Mouse (Mus musculus): ENCODE data around the gene Ssx2ip. TPM values are rescaled to one million over a fixed set of nuclear protein-coding genes. Genes with fewer than 3 reads are reported as not detected.

Ssx2ip gene
- 23.7 and 24.2 TPM in 2 replicates for polyA plus RNA-seq (2015; fragmentation: Nextera tagmentation; extraction: Ambion mirVana)

DNA sequence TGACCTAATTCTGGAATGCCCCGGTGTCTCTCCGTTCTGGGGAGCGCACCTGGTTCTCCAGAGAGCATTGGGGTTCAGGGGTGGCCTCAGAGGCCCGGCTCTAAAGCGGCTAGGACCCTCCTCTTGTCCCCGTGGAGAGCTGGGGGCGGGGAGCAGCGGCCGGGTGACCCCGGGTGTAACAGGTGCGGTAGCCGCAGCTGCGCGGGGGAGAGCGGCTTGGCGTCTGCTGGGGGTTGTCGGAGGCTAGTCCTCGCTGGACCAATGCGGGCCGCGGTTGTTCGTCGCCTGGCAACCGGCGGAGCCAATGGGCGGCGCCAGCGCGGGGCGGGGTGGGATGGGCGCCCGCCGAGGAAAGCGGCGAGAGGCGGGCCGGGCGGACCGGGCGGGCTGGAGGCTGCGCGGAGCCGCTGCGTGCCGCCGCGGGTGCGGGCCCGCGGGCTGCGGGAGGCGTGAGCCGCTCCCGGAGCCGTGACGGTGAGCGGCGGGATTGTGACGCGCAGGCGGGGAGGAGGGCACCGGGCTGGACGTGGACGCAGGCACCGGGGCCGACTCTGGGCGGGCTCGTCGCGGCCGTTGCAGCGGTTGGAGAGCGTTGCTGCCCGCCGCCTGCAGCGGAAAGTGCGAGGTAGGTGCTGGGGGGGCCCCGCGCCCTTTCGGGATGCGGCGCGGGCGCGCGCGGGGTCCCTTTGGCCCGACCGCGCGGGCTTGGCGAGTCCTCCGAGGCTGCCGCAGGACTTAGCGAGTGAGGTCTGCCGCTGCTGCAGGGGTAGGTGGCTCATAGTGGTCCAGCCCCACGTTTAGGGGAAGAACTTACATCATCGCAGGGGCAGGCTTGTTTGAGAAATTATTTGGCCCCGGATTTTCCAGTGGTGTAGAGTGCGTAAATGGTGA, at the start of gene Ssx2ip:
Gene Ssx2ip (plus strand): TSS at position 332 of the 891 bp plus-strand sequence.
- ATAC-seq (replicated peaks; ENCODE audit: low FRiP score): peak; percentile 98
- Histone ChIP-seq H3K4me2 (peak within 1 kb of the TSS; percentile 94), H3K36me3 (no peaks in the 10 kb centered on the region), H3K9ac (peak within 1 kb of the TSS; percentile 94), H3K27ac (peak within 1 kb of the TSS; percentile 78), H3K27me3 (no peaks in the 10 kb centered on the region), H3K4me1 (peaks cover 36% of the 10 kb centered on the region), H3K4me3 (replicated peaks) (peak within 1 kb of the TSS; percentile 94), H3K9me3 (replicated peaks) (peaks cover 5% of the 10 kb centered on the region; the same call in 1 of the 2 replicates)
- under 1% methylated on average over 100 of the region's 100 CpGs for WGBS

GRCm38 (mm10) chr3:146355146-146355545, 49.3 kb upstream of the Ssx2ip start:
- Histone ChIP-seq H3K4me3 (replicated peaks) (no peak overlapping the region), H3K4me1 (no peaks in the 10 kb centered on the region), H3K9me3 (replicated peaks) (no peaks in the 10 kb centered on the region), H3K4me2 (no peak overlapping the region), H3K9ac (no peak overlapping the region), H3K36me3 (no peaks in the 10 kb centered on the region), H3K27me3 (no peaks in the 10 kb centered on the region), H3K27ac (no peak overlapping the region)
- ATAC-seq (replicated peaks; ENCODE audit: low FRiP score): no peak
- 60% methylated on average over 3 of the region's 3 CpGs for WGBS

- no peak for ATAC-seq (replicated peaks; ENCODE audit: low FRiP score)
- Histone ChIP-seq H3K9me3 (replicated peaks) (no peaks in the 10 kb centered on the region), H3K27me3 (no peaks in the 10 kb centered on the region)
Observed at GRCm38 (mm10) chr3:146365471-146365870, 39.0 kb upstream of the Ssx2ip start.

GRCm38 (mm10) chr3:146367058-146367457, 37.4 kb upstream of the Ssx2ip start:
- H3K36me3 ChIP-seq: no peaks in the 10 kb centered on the region
- no peaks in the 10 kb centered on the region for H3K4me1 ChIP-seq
- no peaks in the 10 kb centered on the region for H3K9me3 ChIP-seq (replicated peaks)
- no peaks in the 10 kb centered on the region for H3K27me3 ChIP-seq
- no peak overlapping the region for H3K9ac ChIP-seq
- 92% methylated on average over 2 of the region's 2 CpGs for WGBS
- ATAC-seq (replicated peaks; ENCODE audit: low FRiP score): no peak
- no peak overlapping the region for H3K4me3 ChIP-seq (replicated peaks)
- no peak overlapping the region for H3K4me2 ChIP-seq
- no peak overlapping the region for H3K27ac ChIP-seq

More at GRCm38 (mm10) chr3:146365471-146365870, 39.0 kb upstream of the Ssx2ip start:
- H3K9ac ChIP-seq: no peak overlapping the region
- H3K4me1 ChIP-seq: no peaks in the 10 kb centered on the region
- WGBS: 89% methylated on average over 9 of the region's 9 CpGs
- no peak overlapping the region for H3K4me2 ChIP-seq
- H3K27ac ChIP-seq: no peak overlapping the region
- H3K36me3 ChIP-seq: no peaks in the 10 kb centered on the region
- no peak overlapping the region for H3K4me3 ChIP-seq (replicated peaks)

DNA sequence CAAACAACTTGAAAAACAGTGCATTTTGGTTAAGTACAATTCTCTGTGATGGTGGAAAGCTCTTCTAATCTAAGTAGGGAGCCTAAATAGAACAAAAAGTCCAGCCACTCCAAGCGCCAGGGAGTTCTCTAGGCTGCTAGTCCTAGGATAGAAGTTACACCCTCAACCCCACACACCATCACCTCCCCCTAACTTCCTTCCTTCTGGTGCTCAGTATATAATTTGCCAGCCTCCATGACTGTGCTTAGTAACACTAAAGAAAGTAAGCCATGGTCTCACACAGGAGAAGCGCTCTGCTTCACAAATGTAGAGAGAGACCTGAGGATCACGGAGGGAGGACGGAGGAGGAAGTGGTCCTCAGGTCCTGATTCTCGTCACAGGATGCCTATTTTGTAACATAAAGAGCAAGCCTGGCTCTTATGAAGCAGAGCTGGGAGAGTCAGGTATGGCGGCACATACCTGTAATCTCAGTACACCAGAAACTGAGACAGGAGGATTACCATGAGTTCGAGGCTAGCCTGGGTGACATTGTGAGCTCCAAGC, 33.8 kb upstream of the Ssx2ip start:
- ATAC-seq (replicated peaks; ENCODE audit: low FRiP score): no peak
- WGBS: 93% methylated on average over 7 of the region's 7 CpGs
- H3K27me3 ChIP-seq: no peaks in the 10 kb centered on the region
- H3K4me1 ChIP-seq: 0 out of 2 replicates have a peak, but pooled peaks cover 2% of the 10 kb centered on the region
- H3K4me3 ChIP-seq (replicated peaks): no peak overlapping the region
- no peak overlapping the region for H3K4me2 ChIP-seq
- no peak overlapping the region for H3K9ac ChIP-seq
- no peaks in the 10 kb centered on the region for H3K36me3 ChIP-seq
- H3K27ac ChIP-seq: no peak overlapping the region
- H3K9me3 ChIP-seq (replicated peaks): no peaks in the 10 kb centered on the region

DNA sequence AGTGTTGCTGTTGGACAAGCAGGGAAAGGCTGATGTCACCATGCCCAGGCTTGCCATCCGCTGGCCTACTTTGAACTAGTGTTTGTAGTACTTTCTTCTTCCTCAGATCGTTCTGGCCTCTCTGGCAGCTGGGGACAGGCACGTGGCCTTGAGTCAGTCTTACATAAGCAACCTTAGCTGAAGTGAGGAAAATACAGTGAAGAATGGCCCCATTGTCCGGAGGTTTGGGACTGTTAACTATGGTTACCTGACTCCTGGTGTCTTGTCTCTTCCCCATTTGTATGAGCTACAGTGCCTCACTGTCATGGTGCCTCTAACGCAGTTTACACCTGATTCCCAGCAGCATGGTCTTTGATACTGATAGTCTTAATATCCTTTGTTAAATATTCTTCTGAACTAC, 33.2 kb upstream of the Ssx2ip start:
- H3K27ac ChIP-seq: no peak overlapping the region
- no peaks in the 10 kb centered on the region for H3K36me3 ChIP-seq
- H3K27me3 ChIP-seq: no peaks in the 10 kb centered on the region
- no peaks in the 10 kb centered on the region for H3K9me3 ChIP-seq (replicated peaks)
- H3K9ac ChIP-seq: no peak overlapping the region
- no peak overlapping the region for H3K4me3 ChIP-seq (replicated peaks)
- no peak for ATAC-seq (replicated peaks; ENCODE audit: low FRiP score)
- 82% methylated on average over 5 of the region's 5 CpGs for WGBS
- 0 out of 2 replicates have a peak, but pooled peaks cover 2% of the 10 kb centered on the region for H3K4me1 ChIP-seq
- H3K4me2 ChIP-seq: no peak overlapping the region

DNA sequence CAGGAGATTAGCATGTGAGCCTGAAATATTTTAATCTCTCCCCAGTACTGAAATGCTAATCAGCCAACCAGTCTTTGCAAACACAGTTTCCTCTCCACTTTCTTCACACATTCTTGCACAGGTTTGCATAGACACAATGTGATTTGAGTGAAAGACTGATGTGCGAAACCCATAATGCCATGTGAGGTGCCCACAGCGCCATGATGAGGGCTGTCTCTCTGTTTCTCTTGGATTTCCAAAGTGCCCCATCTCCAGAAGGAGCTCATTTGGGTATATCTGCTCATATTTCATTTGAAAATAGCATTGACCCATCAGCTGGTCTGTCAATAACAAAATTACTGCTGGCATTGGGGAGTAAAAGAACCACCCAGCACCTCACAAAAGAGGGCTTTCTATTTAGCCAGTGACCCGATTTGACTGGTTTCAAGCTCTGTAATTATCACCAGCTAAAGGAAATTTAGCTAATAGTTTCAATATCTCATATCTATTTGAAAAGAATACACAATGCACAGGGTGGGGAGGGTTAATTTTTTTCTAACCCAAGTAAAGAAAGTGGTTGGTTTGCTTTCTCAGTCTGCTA, 29.8 kb upstream of the Ssx2ip start:
- 82% methylated on average over 3 of the region's 3 CpGs for WGBS
- Histone ChIP-seq H3K4me2 (no peak overlapping the region), H3K4me3 (replicated peaks) (no peak overlapping the region), H3K27ac (no peak overlapping the region), H3K27me3 (no peaks in the 10 kb centered on the region), H3K36me3 (no peaks in the 10 kb centered on the region), H3K9ac (no peak overlapping the region), H3K4me1 (0 out of 2 replicates have a peak, but pooled peaks cover 9% of the 10 kb centered on the region), H3K9me3 (replicated peaks) (no peaks in the 10 kb centered on the region)
- no peak for ATAC-seq (replicated peaks; ENCODE audit: low FRiP score)

DNA sequence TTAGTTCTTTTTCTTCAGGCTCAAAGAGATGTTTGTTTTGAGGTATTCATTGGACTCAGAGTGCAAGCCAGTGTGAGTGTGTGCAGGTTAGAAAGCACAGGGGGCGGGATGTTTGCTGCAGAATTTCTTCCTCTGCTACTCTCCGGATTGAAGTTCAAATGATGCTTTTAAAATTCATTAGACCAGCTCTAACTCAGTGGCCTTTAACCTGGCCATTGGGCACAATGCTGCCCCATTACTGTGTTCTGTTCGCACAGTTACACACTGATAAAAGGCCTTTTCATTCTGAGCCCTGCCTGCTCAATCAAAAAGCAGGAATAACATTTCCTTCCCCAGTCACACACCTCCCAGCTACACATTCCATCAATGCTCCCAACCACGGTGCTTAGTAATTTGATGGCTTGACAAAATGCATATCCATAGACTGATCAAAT, 29.2 kb upstream of the Ssx2ip start:
- Histone ChIP-seq H3K27ac (no peak overlapping the region), H3K27me3 (no peaks in the 10 kb centered on the region)

DNA sequence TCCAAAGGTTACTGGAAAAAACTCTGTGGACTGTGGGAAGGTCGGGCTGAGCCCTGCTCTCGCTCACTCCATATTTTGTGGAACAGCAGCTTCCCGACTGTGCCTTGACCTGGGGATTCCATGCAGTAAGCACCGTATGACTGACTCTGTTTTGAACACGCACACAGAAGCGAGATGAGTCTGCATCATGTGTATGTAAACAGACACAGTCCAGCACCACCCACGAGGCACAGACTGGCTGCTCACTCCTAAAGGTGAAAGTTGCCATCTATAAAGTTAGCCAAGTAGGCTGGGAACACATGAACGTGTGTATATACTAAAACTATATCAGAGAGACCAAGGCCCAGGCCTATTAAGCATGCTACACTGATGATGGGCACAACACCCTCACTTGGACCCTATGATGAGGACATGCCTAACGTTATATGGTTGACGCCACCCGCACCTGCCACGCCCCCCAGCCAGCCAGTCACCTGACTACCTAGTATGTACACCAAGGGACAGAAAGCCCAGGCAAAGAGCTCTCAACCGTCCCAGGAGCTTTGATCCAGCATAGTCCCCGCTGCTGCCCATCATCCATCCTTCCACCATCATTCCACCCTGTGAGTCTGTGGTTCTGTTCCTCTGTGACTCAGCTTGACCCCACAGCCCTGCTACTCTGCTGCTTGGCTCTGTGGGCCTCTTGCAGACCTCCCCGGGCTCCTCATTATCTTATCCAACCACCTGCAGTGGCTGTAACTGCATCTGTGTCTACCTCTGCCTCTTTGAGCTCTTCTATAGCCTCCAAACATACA, 27.9 kb upstream of the Ssx2ip start:
- H3K27me3 ChIP-seq: no peaks in the 10 kb centered on the region
- H3K9ac ChIP-seq: no peak overlapping the region
- 0 out of 2 replicates have a peak, but pooled peaks cover 11% of the 10 kb centered on the region for H3K4me1 ChIP-seq
- H3K9me3 ChIP-seq (replicated peaks): no peaks in the 10 kb centered on the region
- 89% methylated on average over 15 of the region's 15 CpGs for WGBS
- peak; percentile 75 for ATAC-seq (replicated peaks; ENCODE audit: low FRiP score)
- no peak overlapping the region for H3K4me2 ChIP-seq
- no peaks in the 10 kb centered on the region for H3K36me3 ChIP-seq
- no peak overlapping the region for H3K4me3 ChIP-seq (replicated peaks)
- no peak overlapping the region for H3K27ac ChIP-seq

More for the DNA sequence above, 29.2 kb upstream of the Ssx2ip start:
- H3K4me2 ChIP-seq: no peak overlapping the region
- WGBS: 55% methylated on average over 4 of the region's 4 CpGs
- H3K4me3 ChIP-seq (replicated peaks): no peak overlapping the region
- H3K36me3 ChIP-seq: no peaks in the 10 kb centered on the region
- peak; percentile 45 for ATAC-seq (replicated peaks; ENCODE audit: low FRiP score)
- no peak overlapping the region for H3K9ac ChIP-seq
- no peaks in the 10 kb centered on the region for H3K9me3 ChIP-seq (replicated peaks)
- 0 out of 2 replicates have a peak, but pooled peaks cover 11% of the 10 kb centered on the region for H3K4me1 ChIP-seq

DNA sequence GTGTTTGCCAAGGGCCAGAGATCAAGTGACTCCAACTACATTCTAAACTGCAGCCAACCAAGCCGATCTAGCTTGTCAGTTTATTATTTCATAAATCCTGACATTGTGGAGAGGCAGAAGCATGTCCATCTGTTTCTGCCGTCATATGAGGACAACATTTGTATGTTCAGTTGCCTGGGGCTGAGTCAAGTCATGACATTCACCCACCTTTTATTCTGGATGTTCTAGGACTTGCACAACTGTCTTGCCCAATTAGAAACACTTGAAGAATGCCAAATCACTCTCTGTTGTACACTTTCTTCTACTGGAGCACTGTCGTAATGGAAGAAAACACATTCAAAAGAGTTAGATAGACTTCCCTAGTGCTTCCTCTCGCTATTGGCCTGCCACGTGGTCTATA, 27.2 kb upstream of the Ssx2ip start:
- no peak overlapping the region for H3K4me3 ChIP-seq (replicated peaks)
- no peak overlapping the region for H3K27ac ChIP-seq
- WGBS: 83% methylated on average over 5 of the region's 5 CpGs
- no peaks in the 10 kb centered on the region for H3K36me3 ChIP-seq
- H3K4me2 ChIP-seq: no peak overlapping the region
- H3K9me3 ChIP-seq (replicated peaks): no peaks in the 10 kb centered on the region
- H3K4me1 ChIP-seq: 0 out of 2 replicates have a peak, but pooled peaks cover 11% of the 10 kb centered on the region
- H3K27me3 ChIP-seq: no peaks in the 10 kb centered on the region
- no peak overlapping the region for H3K9ac ChIP-seq
- no peak for ATAC-seq (replicated peaks; ENCODE audit: low FRiP score)

DNA sequence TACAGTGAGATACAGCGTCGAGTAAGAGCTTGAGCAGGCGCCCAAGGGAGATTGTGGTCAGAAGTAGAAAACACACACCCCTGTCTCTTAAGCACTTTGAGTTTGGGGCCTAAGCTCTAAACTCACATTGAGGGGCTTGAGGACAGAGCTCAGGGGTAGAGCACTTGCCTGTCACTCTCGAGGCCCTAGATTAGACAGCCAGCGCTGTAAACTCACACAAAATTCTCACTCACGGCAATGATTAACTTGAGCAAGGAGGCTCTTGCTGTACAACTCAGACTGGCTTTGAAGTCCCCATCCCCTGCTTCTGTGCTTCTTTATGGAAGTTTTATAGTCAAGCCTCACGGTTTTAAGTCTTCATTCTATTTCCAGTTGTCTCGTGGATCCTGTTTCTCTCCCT, 25.7 kb upstream of the Ssx2ip start:
- Histone ChIP-seq H3K4me3 (replicated peaks) (no peak overlapping the region), H3K36me3 (no peaks in the 10 kb centered on the region), H3K27ac (no peak overlapping the region), H3K9ac (no peak overlapping the region), H3K4me2 (no peak overlapping the region), H3K9me3 (replicated peaks) (no peaks in the 10 kb centered on the region), H3K4me1 (0 out of 2 replicates have a peak, but pooled peaks cover 11% of the 10 kb centered on the region), H3K27me3 (no peaks in the 10 kb centered on the region)
- 64% methylated on average over 8 of the region's 8 CpGs for WGBS
- ATAC-seq (replicated peaks; ENCODE audit: low FRiP score): 0 out of 2 replicates have a peak, but pooled peaks have one; percentile 33
